Mouse (Mus musculus) heart, adult 10 weeks (tissue): ENCODE data around the gene Zfp592. TPM values are rescaled to one million over a fixed set of nuclear protein-coding genes. Genes with fewer than 3 reads are reported as not detected.

Source experiments
- polyA plus RNA-seq: library from polyadenylated mRNA; stranded (reverse); fragments of 350-450 nt; fragmentation: Illumina TruSeq; extraction: RNeasy Lipid Tissue Mini Kit (QIAGEN cat#74804); gene quantifications from one replicate; pipeline ENCODE4 v1.2.3, GENCODE M21; 2014; ENCODE audit warnings: low read depth, low replicate concordance

The Zfp592 gene
- 16.1 TPM for polyA plus RNA-seq

DNA sequence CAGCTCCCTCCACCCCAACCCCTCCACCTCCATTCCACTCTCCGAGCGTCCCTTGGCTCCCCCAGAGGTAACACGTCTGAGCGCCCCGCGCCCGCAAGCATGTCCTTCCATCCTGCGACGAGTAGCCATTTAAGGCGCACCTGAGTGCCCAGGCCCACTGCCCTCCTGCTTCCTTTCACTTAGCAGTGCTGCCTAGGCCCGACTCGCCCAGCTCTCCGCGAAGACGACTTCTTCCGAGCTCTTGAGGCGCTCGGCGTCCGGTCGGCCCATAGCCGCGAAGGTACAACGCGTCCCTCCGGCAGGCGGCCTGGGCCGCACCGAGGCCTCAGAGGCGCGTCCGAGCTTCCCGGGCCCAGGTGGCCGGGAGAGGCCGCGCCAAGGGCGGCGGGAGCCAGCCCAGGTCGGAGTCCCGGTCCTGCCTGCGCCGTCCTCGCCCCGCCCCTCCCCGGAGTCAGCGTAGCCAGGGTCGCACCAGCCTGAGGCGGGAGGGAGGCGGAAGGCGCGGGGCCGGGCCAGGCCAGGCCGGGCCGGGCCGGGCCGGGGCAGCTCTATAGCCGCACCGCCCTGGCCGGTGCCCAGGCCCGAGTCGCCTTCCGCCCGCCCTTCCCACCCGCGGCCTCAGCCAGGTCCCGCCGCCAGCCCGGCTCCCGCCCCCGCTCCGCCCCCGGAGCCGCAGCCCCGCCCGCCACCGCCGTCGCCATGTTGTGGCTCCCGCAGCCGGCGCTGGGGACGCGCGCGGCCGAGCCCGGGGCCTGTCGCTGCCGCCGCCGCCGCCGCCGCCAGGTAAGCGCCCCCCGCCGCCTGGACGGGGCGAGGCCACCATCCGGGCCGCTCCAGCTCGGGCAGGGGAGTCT is at the start of gene Zfp592:
Gene Zfp592, plus strand, starts transcription at position 702 of the 854 bp plus-strand sequence.

DNA sequence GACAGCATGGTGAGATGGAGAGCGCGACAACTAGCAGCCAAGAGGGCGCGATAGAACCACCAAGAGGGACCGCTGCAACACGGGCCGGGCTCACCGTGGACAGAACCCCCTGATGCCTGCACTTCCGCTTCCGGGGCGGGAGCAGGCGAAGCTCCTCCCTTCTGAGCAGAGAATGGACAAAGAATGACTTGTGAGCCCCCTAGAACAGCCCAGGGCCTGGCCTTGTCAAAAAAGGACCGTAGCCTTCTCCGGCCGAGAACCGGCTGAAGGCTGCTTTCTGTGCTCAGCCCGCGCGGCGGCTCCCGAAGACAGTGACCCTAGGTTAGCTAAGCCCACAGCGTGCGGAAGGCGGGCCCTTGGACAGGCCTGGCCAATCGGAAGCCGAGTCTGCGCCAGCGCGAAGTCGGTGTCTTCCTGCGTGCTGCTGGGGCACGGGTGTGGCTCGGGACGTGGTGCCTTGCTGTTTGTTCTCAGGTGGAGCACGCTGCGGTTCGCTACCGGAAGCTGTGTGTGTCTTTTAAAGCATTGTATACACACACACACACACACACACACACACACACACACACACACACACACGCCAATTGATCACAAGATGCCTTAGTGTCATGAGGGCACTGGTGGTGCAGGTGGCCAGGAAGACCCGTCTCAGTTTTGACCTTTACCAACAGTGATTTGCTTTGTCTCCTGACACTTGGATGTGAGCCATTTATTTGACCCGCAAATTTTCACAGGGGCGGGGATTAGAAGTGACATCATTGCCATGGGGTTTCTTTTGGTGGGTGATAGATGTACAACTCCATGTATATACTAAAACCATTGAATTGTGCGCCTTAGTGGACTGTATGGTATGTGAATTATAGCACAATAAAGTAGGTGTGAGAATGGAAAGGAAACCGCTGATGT is 45.8 kb upstream of the Zfp592 start, which contains the start of gene Sec11a:
Gene Sec11a, minus strand, starts transcription at position 336 of the 906 bp plus-strand sequence.

DNA sequence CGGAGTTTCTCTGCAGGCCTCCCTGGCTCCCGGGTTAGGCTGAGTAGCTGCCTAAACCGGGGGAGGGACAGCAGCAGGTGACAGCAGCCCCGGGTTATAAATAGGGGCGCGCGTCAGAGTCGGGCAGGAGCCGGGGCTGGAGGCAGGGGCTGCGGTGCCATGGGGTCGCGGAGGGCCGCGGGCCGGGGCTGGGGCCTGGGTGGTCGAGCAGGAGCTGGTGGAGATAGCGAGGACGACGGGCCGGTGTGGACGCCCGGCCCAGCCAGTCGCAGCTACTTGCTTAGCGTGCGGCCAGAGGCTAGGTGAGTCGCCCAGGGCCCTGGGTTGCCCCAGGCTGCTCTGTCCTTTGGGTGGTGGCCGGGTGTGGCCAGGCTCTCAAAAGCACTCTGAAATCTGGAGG is 64.0 kb downstream of the Zfp592 start, which contains the start of gene Alpk3:
Gene Alpk3, plus strand, starts transcription at position 130 of the 400 bp plus-strand sequence.

Other genes starting within 250 kb of the Zfp592 start
- 20.5 TPM for gene Iqgap1, start 167.7 kb upstream of the Zfp592 start, polyA plus RNA-seq
- gene Zscan2, start 132.8 kb upstream of the Zfp592 start, polyA plus RNA-seq = 4.5 TPM
- gene Wdr73, start 92.4 kb upstream of the Zfp592 start, polyA plus RNA-seq = 8.4 TPM
- gene Nmb, start 88.6 kb upstream of the Zfp592 start, polyA plus RNA-seq = 8.6 TPM
- 43.2 TPM for gene Sec11a, start 45.9 kb upstream of the Zfp592 start, polyA plus RNA-seq
- gene Alpk3, start 63.9 kb downstream of the Zfp592 start, polyA plus RNA-seq = 68.4 TPM
- not detected for gene Slc28a1, start 121.1 kb downstream of the Zfp592 start, polyA plus RNA-seq
- gene Pde8a, start 219.9 kb downstream of the Zfp592 start, polyA plus RNA-seq = 13.1 TPM